Mouse (Mus musculus) megakaryocyte, adult 5-6 weeks (primary cell): ENCODE results near the gene Dclk3. TPM values are rescaled to one million over a fixed set of nuclear protein-coding genes. Genes with fewer than 3 reads are reported as not detected.
A peak's percentile ranks its signal among the peaks of the same experiment; 100 is the strongest.

Experiments used
- ATAC-seq: 2 replicates; pipeline ENCODE4 v1.8.0; 2016; ENCODE audit warnings: mild to moderate bottlenecking, inconsistent platforms; ENCODE audit not compliant: poor library complexity, severe bottlenecking
- total RNA-seq, 2 experiments: library from RNA; stranded (forward) in 1 of 2; stranded (reverse) in 1 of 2; fragments of 153-499, 151-499 nt in 1 of 2; fragments of 221-1000, 200-1000 nt in 1 of 2; gene quantifications; 2 replicates each; pipeline versions ENCODE4 v1.2.3 to v1.2.4; 2015 to 2017

Dclk3 gene
- total RNA-seq (2015) (not detected in 2 replicates), total RNA-seq (2017) (0.08 TPM in 1 of 2 replicates, not detected in the other)

GRCm38 (mm10) chr9:111438904-111439835, at the start of gene Dclk3:
Dclk3 (plus strand) TSS chr9:111439081.
- peak; percentile 52; the same call in 1 of the 2 replicates for ATAC-seq

- ATAC-seq, result no peak
Measured at GRCm38 (mm10) chr9:111390016-111390415, 48.9 kb upstream of the Dclk3 start.

GRCm38 (mm10) chr9:111391036-111391435, 47.8 kb upstream of the Dclk3 start:
- ATAC-seq, result no peak

- ATAC-seq, result no peak
Measured at GRCm38 (mm10) chr9:111391926-111392442, 46.9 kb upstream of the Dclk3 start.

GRCm38 (mm10) chr9:111395265-111395664, 43.6 kb upstream of the Dclk3 start:
- no peak for ATAC-seq

- ATAC-seq, result no peak
Measured at GRCm38 (mm10) chr9:111398059-111398458, 40.8 kb upstream of the Dclk3 start.

- no peak for ATAC-seq
Measured at GRCm38 (mm10) chr9:111400089-111400488, 38.8 kb upstream of the Dclk3 start.

GRCm38 (mm10) chr9:111403159-111403558, 35.7 kb upstream of the Dclk3 start:
- no peak for ATAC-seq

GRCm38 (mm10) chr9:111404346-111405079, 34.4 kb upstream of the Dclk3 start:
- ATAC-seq, result no peak

- ATAC-seq, result no peak
Measured at GRCm38 (mm10) chr9:111405080-111405428, 33.8 kb upstream of the Dclk3 start.

- ATAC-seq, result no peak
Measured at GRCm38 (mm10) chr9:111408012-111408411, 30.9 kb upstream of the Dclk3 start.

- ATAC-seq, result no peak
Measured at GRCm38 (mm10) chr9:111408427-111408826, 30.5 kb upstream of the Dclk3 start.

- ATAC-seq, result no peak
Measured at GRCm38 (mm10) chr9:111412471-111413160, 26.3 kb upstream of the Dclk3 start.

GRCm38 (mm10) chr9:111421862-111422261, 17.0 kb upstream of the Dclk3 start:
- no peak for ATAC-seq

- ATAC-seq, result no peak
Measured at GRCm38 (mm10) chr9:111422567-111422966, 16.3 kb upstream of the Dclk3 start.

GRCm38 (mm10) chr9:111425113-111425512, 13.8 kb upstream of the Dclk3 start:
- ATAC-seq, result no peak

- ATAC-seq, result no peak
Measured at GRCm38 (mm10) chr9:111425952-111426351, 12.9 kb upstream of the Dclk3 start.

GRCm38 (mm10) chr9:111427891-111428555, 10.9 kb upstream of the Dclk3 start:
- no peak for ATAC-seq

GRCm38 (mm10) chr9:111428698-111429362, 10.1 kb upstream of the Dclk3 start:
- peak; percentile 88 for ATAC-seq

GRCm38 (mm10) chr9:111429363-111429750, 9.5 kb upstream of the Dclk3 start:
- ATAC-seq, result peak; percentile 65
